Mouse (Mus musculus): ENCODE data around the gene Alyref. TPM values are rescaled to one million over a fixed set of nuclear protein-coding genes. Genes with fewer than 3 reads are reported as not detected.
A peak's percentile ranks its signal among the peaks of the same experiment; 100 is the strongest.

Gene Alyref
- 341 and 361 TPM in 2 replicates for polyA plus RNA-seq (2015; fragmentation: Nextera tagmentation; extraction: Ambion mirVana)

GRCm38 (mm10) chr11:120598283-120598989 is at the start of gene Alyref, which contains the start of gene Anapc11:
Alyref (minus strand) TSS chr11:120598365.
Anapc11 (plus strand) TSS chr11:120598421.
- no peaks in the 10 kb centered on the region for H3K9me3 ChIP-seq (replicated peaks; ENCODE audit: low read length)
- H3K4me3 ChIP-seq (replicated peaks; ENCODE audit: low read depth, low read length): peak within 1 kb of the TSS; percentile 97
- TF ChIP-seq CTCF (IDR thresholded peaks at IDR 0.05; ENCODE audit: low read depth): peak; percentile 14; the same call in 1 of the 2 replicates
- H3K27me3 ChIP-seq (ENCODE audit: insufficient read depth, low read length): no peaks in the 10 kb centered on the region
- H3K27ac ChIP-seq: peak within 1 kb of the TSS; percentile 94
- H3K9ac ChIP-seq (ENCODE audit: low read depth, low read length): peak within 1 kb of the TSS; percentile 99
- DNase-seq (ENCODE audit: low spot score): peak; percentile 98
- under 1% methylated on average over 88 of the region's 88 CpGs for WGBS
- ATAC-seq (replicated peaks; ENCODE audit: low FRiP score, low read depth): peak; percentile 95
- peaks cover 38% of the 10 kb centered on the region for H3K36me3 ChIP-seq (ENCODE audit: insufficient read depth, low read length)
- H3K4me2 ChIP-seq (ENCODE audit: low read length): peak within 1 kb of the TSS; percentile 90
- peaks cover 10% of the 10 kb centered on the region; the same call in 1 of the 2 replicates for H3K4me1 ChIP-seq (replicated peaks; ENCODE audit: insufficient read depth, low read length)

- Histone ChIP-seq H3K9me3 (replicated peaks; ENCODE audit: low read length) (no peaks in the 10 kb centered on the region), H3K4me3 (replicated peaks; ENCODE audit: low read depth, low read length) (no peak overlapping the region), H3K4me2 (ENCODE audit: low read length) (peak overlapping the region; percentile 47; the same call in 1 of the 2 replicates), H3K9ac (ENCODE audit: low read depth, low read length) (peak overlapping the region; percentile 27; the same call in 1 of the 2 replicates), H3K4me1 (replicated peaks; ENCODE audit: insufficient read depth, low read length) (peaks cover 10% of the 10 kb centered on the region), H3K27ac (no peak overlapping the region), H3K27me3 (ENCODE audit: insufficient read depth, low read length) (no peaks in the 10 kb centered on the region), H3K36me3 (ENCODE audit: insufficient read depth, low read length) (no peaks in the 10 kb centered on the region)
- WGBS: 84% methylated on average over 35 of the region's 35 CpGs
- TF ChIP-seq CTCF (IDR thresholded peaks at IDR 0.05; ENCODE audit: low read depth): no peak
- DNase-seq (ENCODE audit: low spot score) (no peak), ATAC-seq (replicated peaks; ENCODE audit: low FRiP score, low read depth) (no peak)
Measured at GRCm38 (mm10) chr11:120647047-120647830, 49.1 kb upstream of the Alyref start.

GRCm38 (mm10) chr11:120643601-120643987 is 45.4 kb upstream of the Alyref start, which contains the start of gene Pycr1:
Pycr1 (minus strand) TSS chr11:120643769.
- H3K9me3 ChIP-seq (replicated peaks; ENCODE audit: low read length): no peaks in the 10 kb centered on the region
- ATAC-seq (replicated peaks; ENCODE audit: low FRiP score, low read depth): peak; percentile 96
- peak within 1 kb of the TSS; percentile 74 for H3K4me2 ChIP-seq (ENCODE audit: low read length)
- H3K36me3 ChIP-seq (ENCODE audit: insufficient read depth, low read length): no peaks in the 10 kb centered on the region
- peaks cover 10% of the 10 kb centered on the region for H3K4me1 ChIP-seq (replicated peaks; ENCODE audit: insufficient read depth, low read length)
- under 1% methylated on average over 15 of the region's 15 CpGs for WGBS
- no peak for TF ChIP-seq CTCF (IDR thresholded peaks at IDR 0.05; ENCODE audit: low read depth)
- H3K9ac ChIP-seq (ENCODE audit: low read depth, low read length): peak within 1 kb of the TSS; percentile 55
- no peaks in the 10 kb centered on the region for H3K27me3 ChIP-seq (ENCODE audit: insufficient read depth, low read length)
- peak; percentile 96 for DNase-seq (ENCODE audit: low spot score)
- H3K27ac ChIP-seq: no peak within 1 kb of the TSS
- H3K4me3 ChIP-seq (replicated peaks; ENCODE audit: low read depth, low read length): peak within 1 kb of the TSS; percentile 40

GRCm38 (mm10) chr11:120642939-120643600 is 44.9 kb upstream of the Alyref start:
- peaks cover 9% of the 10 kb centered on the region for H3K4me1 ChIP-seq (replicated peaks; ENCODE audit: insufficient read depth, low read length)
- no peak overlapping the region for H3K27ac ChIP-seq
- H3K9me3 ChIP-seq (replicated peaks; ENCODE audit: low read length): no peaks in the 10 kb centered on the region
- H3K4me3 ChIP-seq (replicated peaks; ENCODE audit: low read depth, low read length): peak overlapping the region; percentile 40
- H3K27me3 ChIP-seq (ENCODE audit: insufficient read depth, low read length): no peaks in the 10 kb centered on the region
- no peaks in the 10 kb centered on the region for H3K36me3 ChIP-seq (ENCODE audit: insufficient read depth, low read length)
- DNase-seq (ENCODE audit: low spot score) (no peak), ATAC-seq (replicated peaks; ENCODE audit: low FRiP score, low read depth) (peak; percentile 4; the same call in 1 of the 2 replicates)
- H3K4me2 ChIP-seq (ENCODE audit: low read length): peak overlapping the region; percentile 74
- peak overlapping the region; percentile 55 for H3K9ac ChIP-seq (ENCODE audit: low read depth, low read length)
- TF ChIP-seq CTCF (IDR thresholded peaks at IDR 0.05; ENCODE audit: low read depth): no peak
- WGBS: under 1% methylated on average over 18 of the region's 18 CpGs

- DNase-seq (ENCODE audit: low spot score) (no peak), ATAC-seq (replicated peaks; ENCODE audit: low FRiP score, low read depth) (no peak)
- no peak for TF ChIP-seq CTCF (IDR thresholded peaks at IDR 0.05; ENCODE audit: low read depth)
- no peak overlapping the region for H3K4me3 ChIP-seq (replicated peaks; ENCODE audit: low read depth, low read length)
- H3K9ac ChIP-seq (ENCODE audit: low read depth, low read length): no peak overlapping the region
- H3K27ac ChIP-seq: no peak overlapping the region
- 0 out of 2 replicates have a peak, but pooled peaks cover 5% of the 10 kb centered on the region for H3K4me1 ChIP-seq (replicated peaks; ENCODE audit: insufficient read depth, low read length)
- H3K9me3 ChIP-seq (replicated peaks; ENCODE audit: low read length): no peaks in the 10 kb centered on the region
- no peaks in the 10 kb centered on the region for H3K36me3 ChIP-seq (ENCODE audit: insufficient read depth, low read length)
- no peak overlapping the region for H3K4me2 ChIP-seq (ENCODE audit: low read length)
- WGBS: 80% methylated on average over 8 of the region's 8 CpGs
- no peaks in the 10 kb centered on the region for H3K27me3 ChIP-seq (ENCODE audit: insufficient read depth, low read length)
Measured at GRCm38 (mm10) chr11:120641869-120642268, 43.7 kb upstream of the Alyref start.

- Histone ChIP-seq H3K9me3 (replicated peaks; ENCODE audit: low read length) (no peaks in the 10 kb centered on the region), H3K4me3 (replicated peaks; ENCODE audit: low read depth, low read length) (no peak overlapping the region), H3K9ac (ENCODE audit: low read depth, low read length) (no peak overlapping the region), H3K36me3 (ENCODE audit: insufficient read depth, low read length) (no peaks in the 10 kb centered on the region), H3K27me3 (ENCODE audit: insufficient read depth, low read length) (no peaks in the 10 kb centered on the region), H3K27ac (no peak overlapping the region), H3K4me1 (replicated peaks; ENCODE audit: insufficient read depth, low read length) (0 out of 2 replicates have a peak, but pooled peaks cover 5% of the 10 kb centered on the region), H3K4me2 (ENCODE audit: low read length) (no peak overlapping the region)
- ATAC-seq (replicated peaks; ENCODE audit: low FRiP score, low read depth) (no peak), DNase-seq (ENCODE audit: low spot score) (no peak)
- no peak for TF ChIP-seq CTCF (IDR thresholded peaks at IDR 0.05; ENCODE audit: low read depth)
- 54% methylated on average over 9 of the region's 9 CpGs for WGBS
Measured at GRCm38 (mm10) chr11:120641255-120641654, 43.1 kb upstream of the Alyref start.

All from kidney, postnatal 0 days (tissue).